Mouse (Mus musculus): ENCODE results near the gene Thap4. TPM values are rescaled to one million over a fixed set of nuclear protein-coding genes. Genes with fewer than 3 reads are reported as not detected.

The Thap4 gene
- total and polyA plus RNA-seq, 3 experiments, result 35.8 to 52.4 (median 50.2) TPM

GRCm38 (mm10) chr1:93795886-93796285, 41.2 kb upstream of the Thap4 start:
- no peak for TF ChIP-seq ZC3H11A (IDR thresholded peaks at IDR 0.05; ENCODE audit: low read depth, low read length)
- no peak for TF ChIP-seq POLR2A (IDR thresholded peaks at IDR 0.05; ENCODE audit: low read depth, low read length)
- no peak for TF ChIP-seq MEF2A (IDR thresholded peaks at IDR 0.05; ENCODE audit: borderline replicate concordance, low read depth, low read length)
- no peak for TF ChIP-seq KAT2A (IDR thresholded peaks at IDR 0.05; ENCODE audit: insufficient replicate concordance, low read length)
- TF ChIP-seq ZNF384 (IDR thresholded peaks at IDR 0.05; ENCODE audit: low read depth, low read length), result no peak
- TF ChIP-seq MAFK (IDR thresholded peaks at IDR 0.05; ENCODE audit: insufficient replicate concordance, low read length), result no peak
- no peak for TF ChIP-seq JUND (conservative IDR thresholded peaks at IDR 0.05; ENCODE audit: low read depth, low read length)
- TF ChIP-seq MXI1 (IDR thresholded peaks at IDR 0.05; ENCODE audit: low read depth, low read length), result no peak
- TF ChIP-seq GABPA (IDR thresholded peaks at IDR 0.05; ENCODE audit: insufficient replicate concordance, low read depth, low read length), result no peak
- no peak for TF ChIP-seq UBTF (IDR thresholded peaks at IDR 0.05; ENCODE audit: low read depth, low read length)
- no peak for TF ChIP-seq BHLHE40 (IDR thresholded peaks at IDR 0.05; ENCODE audit: low read depth, low read length)
- TF ChIP-seq ZMIZ1 (IDR thresholded peaks at IDR 0.05; ENCODE audit: low read depth, low read length), result no peak
- no peak for TF ChIP-seq USF1 (IDR thresholded peaks at IDR 0.05; ENCODE audit: low read depth, low read length)
- no peak for TF ChIP-seq RCOR1 (conservative IDR thresholded peaks at IDR 0.05; ENCODE audit: low read depth, low read length)
- TF ChIP-seq CTCF (conservative IDR thresholded peaks at IDR 0.05 in 1 of 2, IDR thresholded peaks at IDR 0.05 in 1 of 2; ENCODE audit: low read depth in 2 of 2, low read length in 2 of 2), result no peak
- no peak for TF ChIP-seq EP300 (IDR thresholded peaks at IDR 0.05; ENCODE audit: low read length)
- TF ChIP-seq TCF12 (IDR thresholded peaks at IDR 0.05; ENCODE audit: low read depth, low read length), result no peak
- in situ Hi-C loops (cut with MboI; ENCODE audit: low pct_ligation_motif_present, low pct_unique_long_range_greater_than_20kb, low sequenced_read_pairs) (no loop called here), dilution Hi-C loops (cut with MboI; ENCODE audit: extremely low pct_ligation_motif_present, extremely low pct_unique_long_range_greater_than_20kb, low sequenced_read_pairs) (no loop called here)
- Histone ChIP-seq H3K27ac (ENCODE audit: insufficient read depth, low read depth) (no peak overlapping the region), H3K4me3 (replicated peaks in 1 of 3; ENCODE audit: low read depth in 2 of 3, low read length in 2 of 3, poor library complexity in 1 of 3) (no peak overlapping the region), H3K9ac (ENCODE audit: insufficient read depth, low read depth) (no peak overlapping the region), H3K27me3 (replicated peaks) (no peaks in the 10 kb centered on the region), H3K36me3 (replicated peaks in 1 of 2; ENCODE audit: control insufficient read depth in 1 of 2, insufficient read depth in 1 of 2, low read length in 1 of 2) (peaks cover 49 to 90% of the 10 kb centered on the region in 2 experiments), H3K79me2 (replicated peaks; ENCODE audit: control insufficient read depth, extremely low read depth, insufficient read depth, poor library complexity, severe bottlenecking) (peaks cover 21% of the 10 kb centered on the region), H3K4me1 (ENCODE audit: control insufficient read depth in 1 of 2, insufficient read depth in 2 of 2) (peaks cover 2 to 38% of the 10 kb centered on the region in 2 experiments; a peak in 2 of 4 replicates), H3K4me2 (ENCODE audit: insufficient read depth, low read depth, poor library complexity, severe bottlenecking) (no peak overlapping the region), H3K9me3 (replicated peaks; ENCODE audit: low read length) (no peaks in the 10 kb centered on the region)
- no peak for DNase-seq (ENCODE audit: extremely low read depth)

GRCm38 (mm10) chr1:93794526-93794925, 39.9 kb upstream of the Thap4 start:
- in situ Hi-C loops (cut with MboI; ENCODE audit: low pct_ligation_motif_present, low pct_unique_long_range_greater_than_20kb, low sequenced_read_pairs) (no loop called here), dilution Hi-C loops (cut with MboI; ENCODE audit: extremely low pct_ligation_motif_present, extremely low pct_unique_long_range_greater_than_20kb, low sequenced_read_pairs) (no loop called here)
- Histone ChIP-seq H3K4me1 (ENCODE audit: control insufficient read depth in 1 of 2, insufficient read depth in 2 of 2) (peaks cover 0 to 27% of the 10 kb centered on the region in 2 experiments; a peak in 2 of 4 replicates), H3K4me3 (replicated peaks in 1 of 3; ENCODE audit: low read depth in 2 of 3, low read length in 2 of 3, poor library complexity in 1 of 3) (no peak overlapping the region), H3K9me3 (replicated peaks; ENCODE audit: low read length) (no peaks in the 10 kb centered on the region), H3K79me2 (replicated peaks; ENCODE audit: control insufficient read depth, extremely low read depth, insufficient read depth, poor library complexity, severe bottlenecking) (peaks cover 9% of the 10 kb centered on the region), H3K4me2 (ENCODE audit: insufficient read depth, low read depth, poor library complexity, severe bottlenecking) (no peak overlapping the region), H3K27me3 (replicated peaks) (no peaks in the 10 kb centered on the region), H3K36me3 (replicated peaks in 1 of 2; ENCODE audit: control insufficient read depth in 1 of 2, insufficient read depth in 1 of 2, low read length in 1 of 2) (peaks cover 46 to 92% of the 10 kb centered on the region in 2 experiments), H3K9ac (ENCODE audit: insufficient read depth, low read depth) (no peak overlapping the region), H3K27ac (ENCODE audit: insufficient read depth, low read depth) (no peak overlapping the region)
- DNase-seq (ENCODE audit: extremely low read depth), result no peak
- TF ChIP-seq USF2 (conservative IDR thresholded peaks at IDR 0.05; ENCODE audit: low read depth, low read length) (no peak), NELFE (IDR thresholded peaks at IDR 0.05; ENCODE audit: low read depth, low read length) (no peak), EP300 (IDR thresholded peaks at IDR 0.05; ENCODE audit: low read length) (no peak), MAZ (IDR thresholded peaks at IDR 0.05; ENCODE audit: low read depth, low read length) (no peak), MAFK (IDR thresholded peaks at IDR 0.05; ENCODE audit: insufficient replicate concordance, low read length) (no peak), RAD21 (IDR thresholded peaks at IDR 0.05; ENCODE audit: low read depth, low read length) (no peak)
